Mouse (Mus musculus): ENCODE data around the gene Kif5c. TPM values are rescaled to one million over a fixed set of nuclear protein-coding genes. Genes with fewer than 3 reads are reported as not detected.

Gene Kif5c
- polyA plus RNA-seq, 1 experiment from 2014 or later: 135 TPM

- Histone ChIP-seq H3K4me2 (no peak overlapping the region), H3K27ac (no peak overlapping the region), H3K27me3 (no peaks in the 10 kb centered on the region), H3K9me3 (no peaks in the 10 kb centered on the region), H3K36me3 (replicated peaks) (no peaks in the 10 kb centered on the region), H3K4me3 (replicated peaks) (no peak overlapping the region), H3K9ac (no peak overlapping the region), H3K4me1 (peaks cover 6% of the 10 kb centered on the region)
- ATAC-seq (ENCODE audit: low FRiP score): no peak
- WGBS: 94% methylated on average over 5 of the region's 5 CpGs
Observed at GRCm38 (mm10) chr2:49816549-49816948, 197.5 kb downstream of the Kif5c start.

- 83% methylated on average over 3 of the region's 3 CpGs for WGBS
Observed at GRCm38 (mm10) chr2:49817151-49817550, 198.1 kb downstream of the Kif5c start.

GRCm38 (mm10) chr2:49818126-49818525 lies 199.0 kb downstream of the Kif5c start:
- H3K9ac ChIP-seq: no peak overlapping the region
- no peak for ATAC-seq (ENCODE audit: low FRiP score)
- WGBS: 94% methylated on average over 5 of the region's 5 CpGs
- no peak overlapping the region for H3K4me3 ChIP-seq (replicated peaks)
- no peaks in the 10 kb centered on the region for H3K4me1 ChIP-seq
- H3K27ac ChIP-seq: no peak overlapping the region
- H3K36me3 ChIP-seq (replicated peaks): no peaks in the 10 kb centered on the region
- H3K4me2 ChIP-seq: no peak overlapping the region
- H3K9me3 ChIP-seq: no peaks in the 10 kb centered on the region
- H3K27me3 ChIP-seq: no peaks in the 10 kb centered on the region

More at GRCm38 (mm10) chr2:49817151-49817550, 198.1 kb downstream of the Kif5c start:
- Histone ChIP-seq H3K4me2 (no peak overlapping the region), H3K4me3 (replicated peaks) (no peak overlapping the region), H3K27me3 (no peaks in the 10 kb centered on the region), H3K36me3 (replicated peaks) (no peaks in the 10 kb centered on the region), H3K9me3 (no peaks in the 10 kb centered on the region), H3K9ac (no peak overlapping the region), H3K27ac (no peak overlapping the region), H3K4me1 (peaks cover under 1% of the 10 kb centered on the region; the same call in 1 of the 2 replicates)
- ATAC-seq (ENCODE audit: low FRiP score): no peak

- no peak for ATAC-seq (ENCODE audit: low FRiP score)
- 98% methylated on average over 1 of the region's 1 CpGs for WGBS
Observed at GRCm38 (mm10) chr2:49822312-49822711, 203.2 kb downstream of the Kif5c start.

More at GRCm38 (mm10) chr2:49822312-49822711, 203.2 kb downstream of the Kif5c start:
- Histone ChIP-seq H3K27ac (no peak overlapping the region), H3K36me3 (replicated peaks) (no peaks in the 10 kb centered on the region), H3K9me3 (no peaks in the 10 kb centered on the region), H3K4me3 (replicated peaks) (no peak overlapping the region), H3K4me2 (no peak overlapping the region), H3K9ac (no peak overlapping the region), H3K4me1 (no peaks in the 10 kb centered on the region), H3K27me3 (no peaks in the 10 kb centered on the region)

Other genes starting within 250 kb of the Kif5c start
- 15.0 and 15.3 TPM in 2 replicates for gene Epc2, start 167.8 kb upstream of the Kif5c start, polyA plus RNA-seq (2016; fragmentation: Nextera tagmentation; extraction: Ambion mirVana)
- 1.6 and 2.3 TPM in 2 replicates for gene Lypd6b, start 168.4 kb downstream of the Kif5c start, polyA plus RNA-seq (2016; fragmentation: Nextera tagmentation; extraction: Ambion mirVana)

Data from forebrain, embryonic 12.5 days (tissue).